Mouse (Mus musculus) adrenal gland, adult 8-10 months (tissue): Measurements from ENCODE around the gene Ncoa6. TPM values are rescaled to one million over a fixed set of nuclear protein-coding genes. Genes with fewer than 3 reads are reported as not detected.
A peak's percentile ranks its signal among the peaks of the same experiment; 100 is the strongest.

Experiments used
- DNase-seq: peaks from one replicate; pipeline ENCODE4 v3.0.0; 2022
- microRNA-seq, 2 experiments: library from miRNA; unstranded; fragments of <30 nt; microRNA quantifications; one replicate each; pipeline ENCODE4 v1.2.0; 2022
- total RNA-seq, 4 experiments: library from RNA; stranded (reverse); gene quantifications; 2 replicates each; pipeline ENCODE4 v1.2.4; 2022

Ncoa6 gene
- total RNA-seq, 4 experiments from 2014 or later = 39.0 to 65.5 (median 49.2) TPM

GRCm38 (mm10) chr2:155367635-155368284 lies 105.9 kb downstream of the Ncoa6 start:
- DNase-seq = no peak

- no peak for DNase-seq
These were observed 115.9 kb downstream of the Ncoa6 start for GRCm38 (mm10) chr2:155357686-155358399.

- DNase-seq = peak; percentile 95
These were observed 116.6 kb downstream of the Ncoa6 start, which contains the start of gene Pigu for GRCm38 (mm10) chr2:155356971-155357591. Gene Pigu (minus strand): TSS chr2:155357430.

- DNase-seq = no peak
These were observed 119.3 kb downstream of the Ncoa6 start for GRCm38 (mm10) chr2:155354402-155354801.

GRCm38 (mm10) chr2:155346670-155347069 lies 127.0 kb downstream of the Ncoa6 start:
- no peak for DNase-seq

Small RNA genes within 50 kb of the gene (microRNA-seq; reads per million reads assigned to microRNA genes)
- gene Mir695 = 0 reads per million in 2 experiments

Other genes with a start within 250 kb of the Ncoa6 start
- gene Dynlrb1, start 237.4 kb downstream of the Ncoa6 start, total RNA-seq = 100 to 1,000 TPM; 209 to 378 (median 290) TPM
- gene Map1lc3a, start 197.6 kb downstream of the Ncoa6 start, total RNA-seq = 100 to 1,000 TPM; 298 to 859 (median 554) TPM
- gene Pigu, start 116.5 kb downstream of the Ncoa6 start, total RNA-seq = 10 to 100 TPM; 31.3 to 50.4 (median 38.7) TPM
- 100 to 1,000 TPM; 182 to 291 (median 250) TPM for gene Trp53inp2, start 92.8 kb downstream of the Ncoa6 start, total RNA-seq
- gene Acss2, start 44.1 kb upstream of the Ncoa6 start, total RNA-seq = 10 to 100 TPM; 41.7 to 70.9 (median 65.8) TPM
- 1 to 10 TPM; 3.6 to 9.0 (median 6.3) TPM for gene Ggt7, start 44.3 kb upstream of the Ncoa6 start, total RNA-seq
- 10 to 100 TPM; 57.8 to 78.0 (median 72.3) TPM for gene Gss, start 118.9 kb upstream of the Ncoa6 start, total RNA-seq
- under 1 TPM; 0.15 to 0.46 (median 0.22) TPM for gene Myh7b, start 137.3 kb upstream of the Ncoa6 start, total RNA-seq
- 100 to 1,000 TPM; 137 to 164 (median 150) TPM for gene Trpc4ap, start 218.5 kb upstream of the Ncoa6 start, total RNA-seq